Mouse (Mus musculus) lung, postnatal 0 days (tissue): Measurements from ENCODE around the gene Rnf182. TPM values are rescaled to one million over a fixed set of nuclear protein-coding genes. Genes with fewer than 3 reads are reported as not detected.
A peak's percentile ranks its signal among the peaks of the same experiment; 100 is the strongest.

Source experiments
- ATAC-seq: fragments of 200-750 bp; cut with Nextera tagmentation; 2 replicates; pipeline ENCODE4 v1.8.0; 2017; ENCODE audit warnings: moderate library complexity
- DNase-seq: peaks from one replicate; pipeline ENCODE4 v3.0.0-alpha.2; 2016; ENCODE audit warnings: low spot score
- H3K27ac ChIP-seq: fragments of 300-500 bp; sonication (generic); 2 replicates; pipeline ENCODE4 v1.5.1; 2014; ENCODE audit warnings: antibody characterized with exemption, mild to moderate bottlenecking, low read length, mixed read lengths
- H3K27me3 ChIP-seq: fragments of 300-500 bp; sonication (generic); replicated peaks from 2 replicates; pipeline ENCODE4 v1.6.1; 2014; ENCODE audit warnings: low read length, mixed read lengths; ENCODE audit not compliant: insufficient read depth
- H3K36me3 ChIP-seq: fragments of 300-500 bp; sonication (generic); 2 replicates; pipeline ENCODE4 v1.6.1; 2014; ENCODE audit warnings: low read length, mixed read lengths; ENCODE audit not compliant: insufficient read depth
- H3K4me1 ChIP-seq: fragments of 300-500 bp; sonication (generic); 2 replicates; pipeline ENCODE4 v1.6.1; 2014; ENCODE audit warnings: antibody characterized with exemption, low read depth, low read length, mixed read lengths; ENCODE audit not compliant: insufficient read depth
- H3K4me2 ChIP-seq: fragments of 300-500 bp; sonication (generic); replicated peaks from 2 replicates; pipeline ENCODE4 v1.6.1; 2014; ENCODE audit warnings: low read depth, mild to moderate bottlenecking, low read length, moderate library complexity, mixed read lengths
- H3K4me3 ChIP-seq: fragments of 300-500 bp; sonication (generic); 2 replicates; pipeline ENCODE4 v1.5.1; 2014; ENCODE audit warnings: low read depth, low read length
- H3K9ac ChIP-seq: fragments of 300-500 bp; sonication (generic); replicated peaks from 2 replicates; pipeline ENCODE4 v1.6.1; 2014; ENCODE audit warnings: low read depth, mild to moderate bottlenecking
- H3K9me3 ChIP-seq: fragments of 300-500 bp; sonication (generic); 2 replicates; pipeline ENCODE4 v1.6.1; 2016; ENCODE audit warnings: low read length, mixed read lengths
- CTCF ChIP-seq: IDR thresholded peaks from 2 replicates; pipeline ENCODE4 v1.5.1; 2016; ENCODE audit warnings: antibody characterized with exemption, mild to moderate bottlenecking
- EP300 ChIP-seq: IDR thresholded peaks from 2 replicates; pipeline ENCODE4 v1.6.1; 2016; ENCODE audit warnings: antibody characterized with exemption, mild to moderate bottlenecking, control low read depth
- WGBS: fragments of 180-500 bp; shearing (Covaris S2); extraction: QIAGEN DNeasy Blood & Tissue Kit; methylation state at CpG from one replicate; pipeline ENCODE4 v1.1.7; 2014; 5-methylcytosine and 5-hydroxymethylcytosine counted together
- polyA plus RNA-seq: library from polyadenylated mRNA; unstranded; fragments of >200 nt; fragmentation: Nextera tagmentation; extraction: Ambion mirVana; gene quantifications from 2 replicates; pipeline ENCODE4 v1.2.1, GENCODE M21; 2015

Gene Rnf182
- polyA plus RNA-seq, 1 experiment from 2014 or later = 0.37 TPM

DNA sequence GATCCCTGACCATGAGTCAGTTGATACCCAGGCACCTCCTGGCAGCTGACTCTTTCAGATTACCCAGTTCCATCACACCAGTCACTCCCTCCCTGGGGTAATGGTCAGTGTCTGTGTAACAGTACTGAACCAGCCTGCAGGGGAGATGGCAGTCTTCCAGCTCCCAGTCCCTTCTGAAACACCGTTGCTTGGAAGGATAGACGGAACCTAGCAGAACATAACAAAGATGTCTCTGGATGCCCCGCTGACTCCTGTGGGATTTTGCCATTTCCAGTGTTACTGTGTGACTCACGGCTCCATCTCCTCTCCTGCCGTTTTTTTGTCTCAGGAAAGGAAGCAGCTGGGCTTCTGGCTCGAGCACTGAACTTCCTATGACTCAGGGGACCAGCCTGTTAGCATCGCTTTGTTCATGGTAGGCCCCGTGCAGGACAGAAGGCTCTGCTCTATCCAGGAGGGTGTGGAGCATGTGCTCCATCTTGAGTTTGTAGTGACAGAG is 69.0 kb downstream of the Rnf182 start:
- no peaks in the 10 kb centered on the region for H3K4me1 ChIP-seq
- TF ChIP-seq EP300 = peak; percentile 68; the same call in 1 of the 2 replicates
- no peak for TF ChIP-seq CTCF
- H3K4me2 ChIP-seq = no peak overlapping the region
- WGBS = 26% methylated on average over 8 of the region's 8 CpGs
- peak; percentile 99 for ATAC-seq
- no peaks in the 10 kb centered on the region for H3K27me3 ChIP-seq
- no peaks in the 10 kb centered on the region for H3K36me3 ChIP-seq
- peak; percentile 90 for DNase-seq
- 0 out of 2 replicates have a peak overlapping the region, but pooled peaks have one; percentile 26 for H3K27ac ChIP-seq
- no peak overlapping the region for H3K9ac ChIP-seq
- no peaks in the 10 kb centered on the region for H3K9me3 ChIP-seq
- H3K4me3 ChIP-seq = no peak overlapping the region

DNA sequence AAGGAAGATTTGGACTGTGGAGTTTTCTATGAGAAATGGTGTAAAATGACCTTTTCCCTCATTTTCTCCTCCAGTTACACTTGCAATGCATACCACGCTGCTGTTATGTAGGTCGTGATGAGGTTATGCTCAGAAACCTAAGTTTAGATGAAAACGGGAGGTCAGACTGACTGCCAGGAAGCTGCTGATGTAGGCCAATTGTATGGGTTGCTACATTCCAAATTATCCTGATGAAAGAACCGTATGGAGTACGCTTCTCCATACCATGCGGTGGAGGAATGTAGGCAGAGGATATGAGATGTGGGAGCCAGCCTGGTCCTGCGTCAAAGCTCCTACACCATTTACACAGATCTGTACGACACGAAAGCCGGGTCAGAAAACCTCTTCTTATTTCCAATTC is 72.6 kb downstream of the Rnf182 start:
- Histone ChIP-seq H3K27me3 (no peaks in the 10 kb centered on the region), H3K9ac (no peak overlapping the region), H3K4me1 (no peaks in the 10 kb centered on the region), H3K4me2 (no peak overlapping the region), H3K9me3 (no peaks in the 10 kb centered on the region), H3K27ac (no peak overlapping the region), H3K4me3 (no peak overlapping the region), H3K36me3 (no peaks in the 10 kb centered on the region)
- TF ChIP-seq EP300 (no peak), CTCF (no peak)
- DNase-seq = no peak
- ATAC-seq = no peak
- WGBS = 85% methylated on average over 10 of the region's 10 CpGs

DNA sequence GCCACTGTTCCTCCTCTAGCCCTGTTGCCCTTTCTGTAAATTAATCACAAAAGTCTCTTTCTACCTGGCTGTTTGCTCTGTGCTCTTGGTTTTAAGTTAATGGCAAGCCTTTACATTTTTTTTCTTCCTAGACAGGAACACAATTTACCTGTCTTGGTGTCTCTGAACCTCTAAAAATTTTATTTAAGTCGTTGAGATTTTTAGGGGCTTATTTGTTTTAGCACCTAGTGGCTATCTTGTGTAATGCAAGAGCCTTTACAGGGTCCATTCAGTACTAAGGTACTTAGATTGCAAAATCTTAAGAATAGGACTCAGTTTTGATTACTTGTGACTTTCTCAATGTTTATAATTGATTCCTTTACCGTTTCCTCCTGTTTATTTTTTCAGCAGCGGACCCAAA is 76.2 kb downstream of the Rnf182 start:
- Histone ChIP-seq H3K27ac (no peak overlapping the region), H3K9me3 (no peaks in the 10 kb centered on the region), H3K27me3 (no peaks in the 10 kb centered on the region), H3K4me2 (no peak overlapping the region), H3K4me3 (no peak overlapping the region), H3K9ac (no peak overlapping the region), H3K36me3 (no peaks in the 10 kb centered on the region), H3K4me1 (no peaks in the 10 kb centered on the region)
- DNase-seq = peak; percentile 19
- no peak for TF ChIP-seq EP300
- TF ChIP-seq CTCF = peak; percentile 38
- ATAC-seq = no peak
- 24% methylated on average over 3 of the region's 3 CpGs for WGBS

DNA sequence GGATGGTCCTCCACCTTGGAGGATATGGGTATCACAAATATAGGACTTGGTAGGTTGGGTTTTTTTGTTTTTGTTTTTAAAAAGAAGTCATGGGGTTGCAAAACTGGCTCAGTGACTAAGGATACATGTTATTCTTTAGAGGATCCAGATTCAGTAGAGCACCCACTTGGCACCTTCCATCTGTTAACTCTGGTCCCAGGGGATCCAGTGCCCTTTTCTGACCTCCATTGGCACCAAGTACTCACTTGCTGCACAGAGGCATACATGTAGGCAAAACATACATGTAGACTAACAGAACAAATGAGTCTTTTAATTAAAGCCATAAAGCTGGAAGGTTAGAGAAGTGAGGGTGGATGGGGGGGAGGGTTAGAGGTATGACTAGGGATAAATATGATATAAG is 80.0 kb downstream of the Rnf182 start:
- no peak overlapping the region for H3K9ac ChIP-seq
- H3K4me3 ChIP-seq = no peak overlapping the region
- H3K4me2 ChIP-seq = no peak overlapping the region
- DNase-seq (no peak), ATAC-seq (no peak)
- no peaks in the 10 kb centered on the region for H3K9me3 ChIP-seq
- no peaks in the 10 kb centered on the region for H3K36me3 ChIP-seq
- TF ChIP-seq EP300 (no peak), CTCF (no peak)
- H3K4me1 ChIP-seq = no peaks in the 10 kb centered on the region
- H3K27me3 ChIP-seq = no peaks in the 10 kb centered on the region
- no peak overlapping the region for H3K27ac ChIP-seq

DNA sequence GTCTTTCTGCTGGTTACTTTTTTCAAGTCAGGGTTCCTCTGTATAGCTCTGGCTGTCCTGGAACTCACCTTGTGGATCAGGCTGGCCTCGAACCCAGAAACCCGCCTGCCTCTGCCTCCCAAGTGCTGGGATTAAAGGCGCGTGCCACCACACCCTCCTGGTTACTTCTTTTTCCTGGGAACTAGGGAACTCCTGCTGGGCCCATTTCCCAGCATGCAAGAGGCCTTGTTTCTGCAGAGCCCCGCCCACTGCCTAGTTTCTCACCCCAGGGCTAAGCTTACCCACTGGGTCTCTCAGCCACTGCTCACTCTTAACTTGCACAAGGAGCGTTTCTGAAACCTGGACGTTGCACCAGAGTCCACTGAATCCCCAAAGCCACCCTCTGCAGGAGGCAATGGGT is 80.5 kb downstream of the Rnf182 start:
- H3K27me3 ChIP-seq = no peaks in the 10 kb centered on the region
- ATAC-seq = no peak

DNA sequence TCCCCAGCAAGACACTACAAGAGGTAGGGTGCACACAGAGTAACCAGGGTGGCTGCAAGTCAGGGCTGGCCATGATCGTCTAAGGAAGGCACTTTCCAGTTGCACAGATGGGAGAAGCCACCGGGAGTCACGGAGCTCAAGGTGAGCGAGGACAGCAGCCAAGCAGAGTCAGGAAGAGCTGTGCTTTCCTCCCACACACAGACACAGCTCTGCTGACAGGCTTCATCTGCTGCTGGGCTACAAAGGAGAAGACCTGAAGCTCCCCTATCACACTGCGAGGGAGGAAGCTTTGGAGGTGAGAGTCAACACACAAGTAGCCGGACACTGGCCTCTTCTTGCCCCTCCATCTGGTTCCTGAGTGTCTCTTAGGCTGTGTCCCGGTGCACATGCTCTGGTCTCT is 83.0 kb downstream of the Rnf182 start:
- TF ChIP-seq EP300 (no peak), CTCF (no peak)
- 51% methylated on average over 7 of the region's 7 CpGs for WGBS
- Histone ChIP-seq H3K27ac (no peak overlapping the region), H3K9me3 (no peaks in the 10 kb centered on the region), H3K27me3 (no peaks in the 10 kb centered on the region), H3K36me3 (no peaks in the 10 kb centered on the region), H3K4me1 (no peaks in the 10 kb centered on the region), H3K9ac (no peak overlapping the region), H3K4me2 (no peak overlapping the region), H3K4me3 (no peak overlapping the region)
- ATAC-seq (no peak), DNase-seq (no peak)

More for the DNA sequence above, 80.5 kb downstream of the Rnf182 start:
- Histone ChIP-seq H3K27ac (no peak overlapping the region), H3K4me2 (no peak overlapping the region), H3K9me3 (no peaks in the 10 kb centered on the region), H3K4me1 (no peaks in the 10 kb centered on the region), H3K4me3 (no peak overlapping the region), H3K36me3 (no peaks in the 10 kb centered on the region), H3K9ac (no peak overlapping the region)
- TF ChIP-seq EP300 (no peak), CTCF (no peak)
- 83% methylated on average over 7 of the region's 7 CpGs for WGBS
- no peak for DNase-seq

DNA sequence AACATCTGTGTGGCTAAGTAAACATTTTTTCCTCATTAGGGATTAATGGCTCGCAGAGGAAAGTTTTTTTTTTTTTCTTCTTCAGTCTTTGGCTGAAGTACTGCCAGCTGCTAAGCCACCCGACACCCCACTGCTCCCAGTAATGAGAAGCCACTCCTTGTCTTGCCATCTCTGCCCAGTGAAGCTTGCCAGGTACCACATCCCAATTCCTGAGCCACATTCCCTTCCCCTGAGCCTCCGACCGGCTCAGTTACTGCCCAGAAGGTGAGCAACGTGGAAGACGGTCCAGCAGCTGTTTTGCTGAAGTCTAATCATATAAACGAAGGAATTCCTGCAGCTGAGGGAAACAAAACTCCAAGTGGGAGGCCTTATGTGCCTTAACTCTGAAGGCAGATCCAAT is 88.0 kb downstream of the Rnf182 start:
- ATAC-seq (no peak), DNase-seq (no peak)
- WGBS = 33% methylated on average over 7 of the region's 7 CpGs
- Histone ChIP-seq H3K27ac (no peak overlapping the region), H3K9ac (no peak overlapping the region), H3K4me1 (no peaks in the 10 kb centered on the region), H3K4me3 (no peak overlapping the region), H3K36me3 (no peaks in the 10 kb centered on the region), H3K9me3 (no peaks in the 10 kb centered on the region), H3K27me3 (no peaks in the 10 kb centered on the region), H3K4me2 (no peak overlapping the region)
- no peak for TF ChIP-seq CTCF
- TF ChIP-seq EP300 = no peak
